15 mouse cellular contexts compared by ENCODE assay signal in genomic region chr6:27951433-27951832, GRCm38 (mm10).
"Had no signal": no experiment of that assay in that cellular context is flagged by ENCODE, and none has a peak within 500 bp of the region (broad histone marks: within the 10 kb centered on the region; RNA-seq: fewer than 3 reads in every experiment).

No protein-coding gene starts in this region.

- H3K36me3 ChIP-seq: neural tube, embryonic 13.5 days; stomach, embryonic 15.5 days had no signal

- DNase-seq: retina, postnatal 1 day; right cerebral cortex, adult 18-20 months; right cerebral cortex, postnatal 14 days; right cerebral cortex, postnatal 25 days; right cerebral cortex, postnatal 4 days; spleen, adult 18-20 months; thymus, adult 18-20 months; thymus, adult 2 months; thymus, postnatal 14 days; thymus, postnatal 25 days; thymus, postnatal 36 days; thymus, postnatal 4 days had no signal

- H3K4me2 ChIP-seq: neural tube, embryonic 13.5 days; stomach, embryonic 15.5 days had no signal

- H3K4me1 ChIP-seq: stomach, embryonic 15.5 days had no signal

- H3K4me3 ChIP-seq: neural tube, embryonic 13.5 days; stomach, embryonic 15.5 days had no signal

- H3K27me3 ChIP-seq: neural tube, embryonic 13.5 days; stomach, embryonic 15.5 days had no signal

- H3K9ac ChIP-seq: neural tube, embryonic 13.5 days; stomach, embryonic 15.5 days had no signal

- H3K9me3 ChIP-seq: neural tube, embryonic 13.5 days; stomach, embryonic 15.5 days had no signal

- H3K27ac ChIP-seq: neural tube, embryonic 13.5 days; stomach, embryonic 15.5 days; stomach, postnatal 0 days had no signal
